Mouse (Mus musculus): ENCODE results near the gene Ate1. TPM values are rescaled to one million over a fixed set of nuclear protein-coding genes. Genes with fewer than 3 reads are reported as not detected.

Ate1 gene
- polyA plus RNA-seq, 1 experiment from 2014 or later, result 72.9 TPM

DNA sequence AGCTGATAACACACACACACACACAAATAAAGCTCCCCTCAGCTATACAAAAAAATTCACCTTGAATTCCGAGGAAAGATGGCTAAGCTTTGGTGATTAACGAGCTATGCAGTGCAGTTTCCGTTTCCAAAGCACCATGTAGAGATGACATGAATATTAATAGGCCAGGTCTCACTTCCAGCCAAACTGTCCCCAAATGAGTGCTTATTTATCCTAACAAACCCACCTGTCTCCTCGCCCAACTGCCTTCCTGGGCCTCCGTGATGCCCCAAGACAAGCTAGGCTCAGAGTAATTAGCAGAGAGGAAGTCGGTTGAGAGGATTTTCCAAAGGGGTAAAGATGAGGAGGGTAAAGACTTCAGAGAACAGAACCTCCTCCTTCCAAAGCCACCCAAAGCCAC lies 49.1 kb downstream of the Ate1 start:
- TF ChIP-seq CTCF (IDR thresholded peaks at IDR 0.05; ENCODE audit: low read depth), result no peak
- WGBS, result 54% methylated on average over 6 of the region's 6 CpGs
- Histone ChIP-seq H3K4me1 (ENCODE audit: insufficient read depth) (no peaks in the 10 kb centered on the region), H3K27ac (ENCODE audit: low read depth) (no peak overlapping the region), H3K9ac (no peak overlapping the region), H3K4me3 (ENCODE audit: low read depth, low read length) (no peak overlapping the region), H3K9me3 (ENCODE audit: low read depth, low read length) (no peaks in the 10 kb centered on the region), H3K4me2 (no peak overlapping the region), H3K27me3 (ENCODE audit: insufficient read depth, low read length) (no peaks in the 10 kb centered on the region), H3K36me3 (ENCODE audit: insufficient read depth) (0 out of 2 replicates have a peak, but pooled peaks cover 18% of the 10 kb centered on the region)
- ATAC-seq (ENCODE audit: insufficient read depth) (no peak), DNase-seq (no peak)

DNA sequence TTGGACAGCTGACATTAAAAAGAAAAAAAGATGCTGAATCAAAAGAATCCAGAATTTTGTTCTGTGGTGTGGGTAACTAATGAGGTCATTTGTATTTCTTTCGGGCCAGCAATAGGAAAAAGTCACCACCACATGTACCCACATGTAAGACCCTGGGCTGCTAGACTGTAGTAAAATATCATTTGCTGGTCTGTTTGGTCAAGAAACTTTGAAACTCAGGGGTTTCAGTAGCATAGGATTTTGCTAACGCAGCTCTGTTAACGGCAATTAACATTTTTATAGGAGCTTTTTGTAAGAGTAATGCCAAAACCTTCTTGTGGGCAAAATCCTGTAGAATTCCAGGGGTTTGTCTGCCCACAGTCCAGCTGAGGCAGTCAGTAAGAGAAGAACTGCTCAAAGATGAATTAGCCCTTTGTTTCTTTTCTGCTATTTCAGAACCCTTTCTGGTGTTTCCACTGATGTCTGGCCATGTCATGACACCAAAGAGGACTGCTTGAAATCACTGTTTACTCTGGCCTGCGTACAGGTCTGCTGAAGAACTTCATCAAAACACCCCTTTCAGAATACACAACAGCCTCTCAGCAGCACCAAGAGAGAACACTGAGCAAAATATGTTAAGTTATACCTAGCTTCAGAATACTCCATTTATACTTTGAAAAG lies 64.5 kb downstream of the Ate1 start:
- Histone ChIP-seq H3K4me2 (no peak overlapping the region), H3K9ac (no peak overlapping the region), H3K4me1 (ENCODE audit: insufficient read depth) (no peaks in the 10 kb centered on the region), H3K4me3 (ENCODE audit: low read depth, low read length) (no peak overlapping the region), H3K36me3 (ENCODE audit: insufficient read depth) (peaks cover 29% of the 10 kb centered on the region), H3K27me3 (ENCODE audit: insufficient read depth, low read length) (no peaks in the 10 kb centered on the region), H3K27ac (ENCODE audit: low read depth) (no peak overlapping the region; the same call in 1 of the 2 replicates), H3K9me3 (ENCODE audit: low read depth, low read length) (no peaks in the 10 kb centered on the region)
- TF ChIP-seq CTCF (IDR thresholded peaks at IDR 0.05; ENCODE audit: low read depth), result no peak
- ATAC-seq (ENCODE audit: insufficient read depth), result no peak
- no peak for DNase-seq
- WGBS, result 78% methylated on average over 4 of the region's 4 CpGs

- no peak overlapping the region for H3K9ac ChIP-seq
- no peak for TF ChIP-seq CTCF (IDR thresholded peaks at IDR 0.05; ENCODE audit: low read depth)
- DNase-seq, result no peak
- ATAC-seq (ENCODE audit: insufficient read depth), result no peak
- H3K4me3 ChIP-seq (ENCODE audit: low read depth, low read length), result no peak overlapping the region
- WGBS, result 59% methylated on average over 3 of the region's 3 CpGs
- no peak overlapping the region for H3K27ac ChIP-seq (ENCODE audit: low read depth)
- H3K36me3 ChIP-seq (ENCODE audit: insufficient read depth), result peaks cover 28% of the 10 kb centered on the region
- H3K27me3 ChIP-seq (ENCODE audit: insufficient read depth, low read length), result no peaks in the 10 kb centered on the region
- H3K9me3 ChIP-seq (ENCODE audit: low read depth, low read length), result no peaks in the 10 kb centered on the region
- no peaks in the 10 kb centered on the region for H3K4me1 ChIP-seq (ENCODE audit: insufficient read depth)
- no peak overlapping the region for H3K4me2 ChIP-seq
Measured at GRCm38 (mm10) chr7:130454226-130454625, 65.9 kb downstream of the Ate1 start.

- no peak overlapping the region for H3K4me2 ChIP-seq
- no peak overlapping the region for H3K9ac ChIP-seq
- H3K9me3 ChIP-seq (ENCODE audit: low read depth, low read length), result no peaks in the 10 kb centered on the region
- no peaks in the 10 kb centered on the region for H3K27me3 ChIP-seq (ENCODE audit: insufficient read depth, low read length)
- DNase-seq, result no peak
- H3K4me3 ChIP-seq (ENCODE audit: low read depth, low read length), result no peak overlapping the region
- WGBS, result 89% methylated on average over 5 of the region's 5 CpGs
- no peaks in the 10 kb centered on the region for H3K4me1 ChIP-seq (ENCODE audit: insufficient read depth)
- ATAC-seq (ENCODE audit: insufficient read depth), result no peak
- no peak for TF ChIP-seq CTCF (IDR thresholded peaks at IDR 0.05; ENCODE audit: low read depth)
- no peaks in the 10 kb centered on the region for H3K36me3 ChIP-seq (ENCODE audit: insufficient read depth)
- H3K27ac ChIP-seq (ENCODE audit: low read depth), result no peak overlapping the region
Measured at GRCm38 (mm10) chr7:130435776-130436175, 84.4 kb downstream of the Ate1 start.

DNA sequence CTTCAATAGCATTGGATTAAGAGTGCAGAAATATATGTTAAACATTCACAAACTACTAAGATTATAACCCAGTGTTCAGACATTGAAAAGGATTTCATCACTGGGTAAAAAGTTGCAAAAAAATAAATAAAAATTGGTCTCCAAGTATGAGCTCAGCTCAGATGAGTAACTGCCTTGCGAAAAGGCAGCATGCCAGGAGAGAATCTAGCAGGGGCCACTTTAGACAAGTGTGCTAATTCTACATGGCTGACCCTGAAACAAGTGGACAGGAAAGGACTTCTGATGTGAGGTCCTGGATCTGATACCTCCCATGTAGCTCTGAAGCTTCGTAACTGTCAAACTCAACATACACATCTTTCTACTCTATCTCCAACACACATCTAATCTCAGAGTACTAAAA lies 88.0 kb downstream of the Ate1 start:
- no peak overlapping the region for H3K4me3 ChIP-seq (ENCODE audit: low read depth, low read length)
- H3K27ac ChIP-seq (ENCODE audit: low read depth), result no peak overlapping the region
- TF ChIP-seq CTCF (IDR thresholded peaks at IDR 0.05; ENCODE audit: low read depth), result no peak

GRCm38 (mm10) chr7:130426586-130426985 lies 93.6 kb downstream of the Ate1 start:
- Histone ChIP-seq H3K27ac (ENCODE audit: low read depth) (peak overlapping the region; percentile 16; the same call in 1 of the 2 replicates), H3K27me3 (ENCODE audit: insufficient read depth, low read length) (no peaks in the 10 kb centered on the region), H3K9me3 (ENCODE audit: low read depth, low read length) (no peaks in the 10 kb centered on the region), H3K36me3 (ENCODE audit: insufficient read depth) (no peaks in the 10 kb centered on the region), H3K9ac (no peak overlapping the region), H3K4me1 (ENCODE audit: insufficient read depth) (peaks cover 2% of the 10 kb centered on the region; the same call in 1 of the 2 replicates), H3K4me3 (ENCODE audit: low read depth, low read length) (no peak overlapping the region), H3K4me2 (no peak overlapping the region)
- WGBS, result 5% methylated on average over 5 of the region's 5 CpGs
- DNase-seq, result no peak
- no peak for TF ChIP-seq CTCF (IDR thresholded peaks at IDR 0.05; ENCODE audit: low read depth)
- ATAC-seq (ENCODE audit: insufficient read depth), result no peak

More for the DNA sequence above, 88.0 kb downstream of the Ate1 start:
- DNase-seq (no peak), ATAC-seq (ENCODE audit: insufficient read depth) (no peak)
- Histone ChIP-seq H3K27me3 (ENCODE audit: insufficient read depth, low read length) (no peaks in the 10 kb centered on the region), H3K4me1 (ENCODE audit: insufficient read depth) (no peaks in the 10 kb centered on the region; the same call in 1 of the 2 replicates), H3K4me2 (no peak overlapping the region), H3K36me3 (ENCODE audit: insufficient read depth) (no peaks in the 10 kb centered on the region), H3K9ac (no peak overlapping the region), H3K9me3 (ENCODE audit: low read depth, low read length) (no peaks in the 10 kb centered on the region)
- 90% methylated on average over 2 of the region's 2 CpGs for WGBS

GRCm38 (mm10) chr7:130425991-130426390 lies 94.2 kb downstream of the Ate1 start:
- Histone ChIP-seq H3K4me2 (no peak overlapping the region), H3K9ac (no peak overlapping the region), H3K4me1 (ENCODE audit: insufficient read depth) (peaks cover 2% of the 10 kb centered on the region; the same call in 1 of the 2 replicates), H3K27ac (ENCODE audit: low read depth) (no peak overlapping the region), H3K27me3 (ENCODE audit: insufficient read depth, low read length) (no peaks in the 10 kb centered on the region), H3K4me3 (ENCODE audit: low read depth, low read length) (no peak overlapping the region), H3K36me3 (ENCODE audit: insufficient read depth) (no peaks in the 10 kb centered on the region), H3K9me3 (ENCODE audit: low read depth, low read length) (no peaks in the 10 kb centered on the region)
- no peak for ATAC-seq (ENCODE audit: insufficient read depth)
- TF ChIP-seq CTCF (IDR thresholded peaks at IDR 0.05; ENCODE audit: low read depth), result no peak
- DNase-seq, result no peak
- WGBS, result 36% methylated on average over 2 of the region's 2 CpGs

Data from lung, embryonic 14.5 days (tissue).